Mouse (Mus musculus): ENCODE results near the gene Zfp341. TPM values are rescaled to one million over a fixed set of nuclear protein-coding genes. Genes with fewer than 3 reads are reported as not detected.
A peak's percentile ranks its signal among the peaks of the same experiment; 100 is the strongest.

Zfp341 gene
- polyA plus RNA-seq, 1 experiment from 2014 or later: 1.0 TPM

- no peak overlapping the region for H3K9ac ChIP-seq
- H3K27ac ChIP-seq (ENCODE audit: low read depth): no peak overlapping the region
- H3K36me3 ChIP-seq (ENCODE audit: insufficient read depth): peaks cover 12% of the 10 kb centered on the region; the same call in 1 of the 2 replicates
- no peaks in the 10 kb centered on the region for H3K27me3 ChIP-seq (ENCODE audit: insufficient read depth, low read length)
- WGBS: 74% methylated on average over 4 of the region's 4 CpGs
- no peak overlapping the region for H3K4me2 ChIP-seq
- no peak for ATAC-seq (ENCODE audit: insufficient read depth)
- no peak for TF ChIP-seq CTCF (IDR thresholded peaks at IDR 0.05; ENCODE audit: low read depth)
- no peak overlapping the region for H3K4me3 ChIP-seq (ENCODE audit: low read depth, low read length)
- no peaks in the 10 kb centered on the region for H3K9me3 ChIP-seq (ENCODE audit: low read depth, low read length)
- no peaks in the 10 kb centered on the region for H3K4me1 ChIP-seq (ENCODE audit: insufficient read depth)
- DNase-seq: no peak
These were observed 57.6 kb downstream of the Zfp341 start for GRCm38 (mm10) chr2:154670741-154671140.

- H3K4me2 ChIP-seq: no peak overlapping the region
- no peak overlapping the region for H3K4me3 ChIP-seq (ENCODE audit: low read depth, low read length)
- no peaks in the 10 kb centered on the region for H3K9me3 ChIP-seq (ENCODE audit: low read depth, low read length)
- no peak for ATAC-seq (ENCODE audit: insufficient read depth)
- H3K36me3 ChIP-seq (ENCODE audit: insufficient read depth): peaks cover 12% of the 10 kb centered on the region; the same call in 1 of the 2 replicates
- H3K27ac ChIP-seq (ENCODE audit: low read depth): peak overlapping the region; percentile 0; the same call in 1 of the 2 replicates
- no peak for TF ChIP-seq CTCF (IDR thresholded peaks at IDR 0.05; ENCODE audit: low read depth)
- no peaks in the 10 kb centered on the region for H3K27me3 ChIP-seq (ENCODE audit: insufficient read depth, low read length)
- no peak for DNase-seq
- WGBS: 67% methylated on average over 4 of the region's 4 CpGs
- peaks cover 15% of the 10 kb centered on the region for H3K4me1 ChIP-seq (ENCODE audit: insufficient read depth)
- H3K9ac ChIP-seq: no peak overlapping the region
These were observed 60.9 kb downstream of the Zfp341 start for GRCm38 (mm10) chr2:154674008-154674407.

GRCm38 (mm10) chr2:154676653-154677609 is 63.8 kb downstream of the Zfp341 start:
- DNase-seq (peak; percentile 81), ATAC-seq (ENCODE audit: insufficient read depth) (peak; percentile 79)
- H3K36me3 ChIP-seq (ENCODE audit: insufficient read depth): peaks cover 5% of the 10 kb centered on the region; the same call in 1 of the 2 replicates
- peaks cover 15% of the 10 kb centered on the region for H3K4me1 ChIP-seq (ENCODE audit: insufficient read depth)
- H3K27ac ChIP-seq (ENCODE audit: low read depth): peak overlapping the region; percentile 96
- H3K4me3 ChIP-seq (ENCODE audit: low read depth, low read length): peak overlapping the region; percentile 1; the same call in 1 of the 2 replicates
- H3K27me3 ChIP-seq (ENCODE audit: insufficient read depth, low read length): no peaks in the 10 kb centered on the region
- peak overlapping the region; percentile 51 for H3K4me2 ChIP-seq
- no peak for TF ChIP-seq CTCF (IDR thresholded peaks at IDR 0.05; ENCODE audit: low read depth)
- 55% methylated on average over 19 of the region's 19 CpGs for WGBS
- no peaks in the 10 kb centered on the region for H3K9me3 ChIP-seq (ENCODE audit: low read depth, low read length)
- peak overlapping the region; percentile 42; the same call in 1 of the 2 replicates for H3K9ac ChIP-seq

- H3K4me2 ChIP-seq: peak overlapping the region; percentile 51
- ATAC-seq (ENCODE audit: insufficient read depth) (peak; percentile 88), DNase-seq (peak; percentile 97)
- H3K9ac ChIP-seq: peak overlapping the region; percentile 42; the same call in 1 of the 2 replicates
- no peak for TF ChIP-seq CTCF (IDR thresholded peaks at IDR 0.05; ENCODE audit: low read depth)
- peaks cover 15% of the 10 kb centered on the region for H3K4me1 ChIP-seq (ENCODE audit: insufficient read depth)
- peak overlapping the region; percentile 96 for H3K27ac ChIP-seq (ENCODE audit: low read depth)
- H3K4me3 ChIP-seq (ENCODE audit: low read depth, low read length): peak overlapping the region; percentile 1; the same call in 1 of the 2 replicates
- peaks cover 2% of the 10 kb centered on the region; the same call in 1 of the 2 replicates for H3K36me3 ChIP-seq (ENCODE audit: insufficient read depth)
- H3K27me3 ChIP-seq (ENCODE audit: insufficient read depth, low read length): no peaks in the 10 kb centered on the region
- no peaks in the 10 kb centered on the region for H3K9me3 ChIP-seq (ENCODE audit: low read depth, low read length)
- WGBS: 7% methylated on average over 10 of the region's 10 CpGs
These were observed 64.6 kb downstream of the Zfp341 start for GRCm38 (mm10) chr2:154677651-154678139.

- H3K27ac ChIP-seq (ENCODE audit: low read depth): no peak overlapping the region
- H3K4me1 ChIP-seq (ENCODE audit: insufficient read depth): peaks cover 15% of the 10 kb centered on the region
- no peak for TF ChIP-seq CTCF (IDR thresholded peaks at IDR 0.05; ENCODE audit: low read depth)
- no peaks in the 10 kb centered on the region for H3K36me3 ChIP-seq (ENCODE audit: insufficient read depth)
- no peak overlapping the region for H3K4me3 ChIP-seq (ENCODE audit: low read depth, low read length)
- no peak overlapping the region for H3K9ac ChIP-seq
- H3K4me2 ChIP-seq: no peak overlapping the region
- H3K27me3 ChIP-seq (ENCODE audit: insufficient read depth, low read length): no peaks in the 10 kb centered on the region
- no peaks in the 10 kb centered on the region for H3K9me3 ChIP-seq (ENCODE audit: low read depth, low read length)
- DNase-seq: no peak
- WGBS: 57% methylated on average over 3 of the region's 3 CpGs
- no peak for ATAC-seq (ENCODE audit: insufficient read depth)
These were observed 65.9 kb downstream of the Zfp341 start for GRCm38 (mm10) chr2:154678995-154679394.

GRCm38 (mm10) chr2:154680337-154680736 is 67.2 kb downstream of the Zfp341 start:
- ATAC-seq (ENCODE audit: insufficient read depth) (no peak), DNase-seq (no peak)
- H3K9ac ChIP-seq: no peak overlapping the region
- peaks cover 15% of the 10 kb centered on the region for H3K4me1 ChIP-seq (ENCODE audit: insufficient read depth)
- no peaks in the 10 kb centered on the region for H3K9me3 ChIP-seq (ENCODE audit: low read depth, low read length)
- no peaks in the 10 kb centered on the region for H3K27me3 ChIP-seq (ENCODE audit: insufficient read depth, low read length)
- H3K4me3 ChIP-seq (ENCODE audit: low read depth, low read length): no peak overlapping the region
- H3K36me3 ChIP-seq (ENCODE audit: insufficient read depth): no peaks in the 10 kb centered on the region
- no peak overlapping the region for H3K4me2 ChIP-seq
- H3K27ac ChIP-seq (ENCODE audit: low read depth): no peak overlapping the region
- 61% methylated on average over 2 of the region's 2 CpGs for WGBS
- TF ChIP-seq CTCF (IDR thresholded peaks at IDR 0.05; ENCODE audit: low read depth): no peak

- no peaks in the 10 kb centered on the region for H3K36me3 ChIP-seq (ENCODE audit: insufficient read depth)
- 87% methylated on average over 6 of the region's 6 CpGs for WGBS
- H3K9me3 ChIP-seq (ENCODE audit: low read depth, low read length): no peaks in the 10 kb centered on the region
- H3K4me2 ChIP-seq: no peak overlapping the region
- H3K9ac ChIP-seq: no peak overlapping the region
- DNase-seq (no peak), ATAC-seq (ENCODE audit: insufficient read depth) (no peak)
- no peak for TF ChIP-seq CTCF (IDR thresholded peaks at IDR 0.05; ENCODE audit: low read depth)
- no peak overlapping the region for H3K27ac ChIP-seq (ENCODE audit: low read depth)
- no peak overlapping the region for H3K4me3 ChIP-seq (ENCODE audit: low read depth, low read length)
- H3K27me3 ChIP-seq (ENCODE audit: insufficient read depth, low read length): no peaks in the 10 kb centered on the region
- H3K4me1 ChIP-seq (ENCODE audit: insufficient read depth): peaks cover 15% of the 10 kb centered on the region
These were observed 67.8 kb downstream of the Zfp341 start for GRCm38 (mm10) chr2:154680941-154681340.
